Mouse (Mus musculus) E14TG2a.4 (cell line): ENCODE results near the gene Aknad1.

Experiments used
- CTCF ChIP-seq: conservative IDR thresholded peaks from 2 replicates; pipeline ENCODE4 v1.5.1; 2014; ENCODE audit warnings: low read length
- NANOG ChIP-seq: IDR thresholded peaks from 2 replicates; pipeline ENCODE4 v1.6.1; 2014; ENCODE audit warnings: borderline replicate concordance, low read length, mixed read lengths
- POU5F1 ChIP-seq: IDR thresholded peaks from 2 replicates; pipeline ENCODE4 v1.6.1; 2014; ENCODE audit warnings: low read length, borderline replicate concordance

GRCm38 (mm10) chr3:108711296-108711695, 28.2 kb upstream of the Aknad1 start:
- TF ChIP-seq CTCF (no peak), POU5F1 (no peak), NANOG (no peak)
